Mouse (Mus musculus) ovary, adult 2 months (tissue): Measurements from ENCODE around the gene Arhgef33. TPM values are rescaled to one million over a fixed set of nuclear protein-coding genes. Genes with fewer than 3 reads are reported as not detected.

Experiments
- polyA plus RNA-seq: library from polyadenylated mRNA; depleted of rRNA; stranded (reverse); fragments of >200 nt; gene quantifications from 2 replicates; pipeline ENCODE4 v1.2.3, GENCODE M21; 2012; rRNA removed

Gene Arhgef33
- polyA plus RNA-seq: 1.5 and 2.2 TPM in 2 replicates

GRCm38 (mm10) chr17:80307251-80307650 lies at the start of gene Arhgef33:
Gene Arhgef33, plus strand, starts transcription at chr17:80307407.

GRCm38 (mm10) chr17:80290074-80290657 lies 17.0 kb upstream of the Arhgef33 start, which contains the start of the genes Morn2 and Dhx57:
Gene Morn2, plus strand, starts transcription at chr17:80290203.
Gene Dhx57, minus strand, starts transcription at chr17:80290476.

GRCm38 (mm10) chr17:80372989-80373725 lies 66.0 kb downstream of the Arhgef33 start, which contains the start of gene Gm10190:
Gene Gm10190, minus strand, starts transcription at chr17:80373541.

Other genes starting within 250 kb of the Arhgef33 start
- gene Hnrnpll, start 245.1 kb upstream of the Arhgef33 start, polyA plus RNA-seq: 17.6 and 32.4 TPM in 2 replicates
- gene Galm, start 179.9 kb upstream of the Arhgef33 start, polyA plus RNA-seq: 25.8 and 36.6 TPM in 2 replicates
- 38.5 and 48.0 TPM in 2 replicates for gene Srsf7, start 100.1 kb upstream of the Arhgef33 start, polyA plus RNA-seq
- gene Ttc39d, start 99.9 kb upstream of the Arhgef33 start, polyA plus RNA-seq: 0.05 and 0.08 TPM in 2 replicates
- 2.2 and 2.3 TPM in 2 replicates for gene Gemin6, start 83.0 kb upstream of the Arhgef33 start, polyA plus RNA-seq
- 1.9 and 3.3 TPM in 2 replicates for gene Morn2, start 17.2 kb upstream of the Arhgef33 start, polyA plus RNA-seq
- 8.0 and 10.0 TPM in 2 replicates for gene Dhx57, start 16.9 kb upstream of the Arhgef33 start, polyA plus RNA-seq
- gene Gm10190, start 66.1 kb downstream of the Arhgef33 start, polyA plus RNA-seq: 1.5 TPM in 1 of 2 replicates, not detected in the other
- 2.9 TPM in 2 replicates for gene Sos1, start 173.0 kb downstream of the Arhgef33 start, polyA plus RNA-seq